Mouse (Mus musculus): ENCODE measurements at regions not wholly inside any gene's neighbourhood (a gene's known extent, or its start where the extent isn't known, plus 50 kb on each side); places are given as distances from the start of the nearest gene placed in this dataset.

GRCm38 (mm10) chr4:69116353-69116752 is 162.2 kb upstream of the Brinp1 start:
- peak in 1 of 2 experiments; percentile 3 for DNase-seq (ENCODE audit: low spot score in 2 of 2)

GRCm38 (mm10) chr4:69105188-69105587 is 151.0 kb upstream of the Brinp1 start:
- no peak for DNase-seq (ENCODE audit: low spot score in 2 of 2)

GRCm38 (mm10) chr4:69095748-69096408 is 141.7 kb upstream of the Brinp1 start:
- DNase-seq (ENCODE audit: low spot score in 2 of 2): peak; percentile 45 to 73

GRCm38 (mm10) chr4:69078085-69078484 is 123.9 kb upstream of the Brinp1 start:
- DNase-seq (ENCODE audit: low spot score in 2 of 2): no peak

- DNase-seq (ENCODE audit: low spot score in 2 of 2): no peak
Observed at GRCm38 (mm10) chr4:69077316-69077715, 123.1 kb upstream of the Brinp1 start.

- DNase-seq (ENCODE audit: low spot score in 2 of 2): no peak
Observed at GRCm38 (mm10) chr4:69039645-69040342, 85.6 kb upstream of the Brinp1 start.

GRCm38 (mm10) chr4:69034166-69034565 is 80.0 kb upstream of the Brinp1 start:
- DNase-seq (ENCODE audit: low spot score in 2 of 2): no peak

- no peak for DNase-seq (ENCODE audit: low spot score in 2 of 2)
Observed at GRCm38 (mm10) chr4:69020159-69020727, 66.0 kb upstream of the Brinp1 start.

GRCm38 (mm10) chr4:69015396-69015795 is 61.2 kb upstream of the Brinp1 start:
- DNase-seq (ENCODE audit: low spot score in 2 of 2): peak; percentile 2 to 42
